Mouse (Mus musculus) erythroblast, embryonic 14.5 days (primary cell): ENCODE results near the gene Fblim1. TPM values are rescaled to one million over a fixed set of nuclear protein-coding genes. Genes with fewer than 3 reads are reported as not detected.

Experiments
- H3K27me3 ChIP-seq: 2 replicates; pipeline ENCODE4 v1.6.1; 2012; ENCODE audit warnings: inconsistent platforms; ENCODE audit not compliant: control insufficient read depth
- H3K36me3 ChIP-seq: 2 replicates; pipeline ENCODE4 v1.6.1; 2012; ENCODE audit warnings: mild to moderate bottlenecking, inconsistent platforms; ENCODE audit not compliant: control insufficient read depth
- H3K4me1 ChIP-seq: 2 replicates; pipeline ENCODE4 v1.6.1; 2012; ENCODE audit warnings: inconsistent platforms; ENCODE audit not compliant: control insufficient read depth
- H3K4me3 ChIP-seq: replicated peaks from 2 replicates; pipeline ENCODE3; 2012; ENCODE audit warnings: moderate library complexity, mild to moderate bottlenecking, inconsistent platforms
- H3K9me3 ChIP-seq: 2 replicates; pipeline ENCODE4 v1.6.1; 2012; ENCODE audit warnings: low read length, inconsistent platforms, mixed read lengths; ENCODE audit not compliant: control insufficient read depth
- GATA1 ChIP-seq: IDR thresholded peaks from 2 replicates; pipeline ENCODE4 v1.6.1; 2012; ENCODE audit warnings: low read length, inconsistent platforms, mixed read lengths
- TAL1 ChIP-seq: IDR thresholded peaks from 3 replicates; pipeline ENCODE4 v1.6.1; 2012; ENCODE audit warnings: low read length, inconsistent platforms, mixed read lengths
- polyA plus RNA-seq: library from polyadenylated mRNA; stranded (reverse); fragments of >175 nt; gene quantifications from 2 replicates; pipeline ENCODE4 v1.2.3, GENCODE M21; 2012

Fblim1 gene
- polyA plus RNA-seq, result 0.02 TPM in 2 replicates

GRCm38 (mm10) chr4:141605861-141606260 is at the start of gene Fblim1:
Fblim1 (minus strand) TSS chr4:141606096.
- no peaks in the 10 kb centered on the region for H3K36me3 ChIP-seq
- H3K4me3 ChIP-seq, result no peak within 1 kb of the TSS
- peaks cover 2% of the 10 kb centered on the region; the same call in 1 of the 2 replicates for H3K9me3 ChIP-seq
- H3K27me3 ChIP-seq, result peaks cover 8% of the 10 kb centered on the region
- H3K4me1 ChIP-seq, result no peaks in the 10 kb centered on the region
- TF ChIP-seq TAL1 (no peak), GATA1 (no peak)

DNA sequence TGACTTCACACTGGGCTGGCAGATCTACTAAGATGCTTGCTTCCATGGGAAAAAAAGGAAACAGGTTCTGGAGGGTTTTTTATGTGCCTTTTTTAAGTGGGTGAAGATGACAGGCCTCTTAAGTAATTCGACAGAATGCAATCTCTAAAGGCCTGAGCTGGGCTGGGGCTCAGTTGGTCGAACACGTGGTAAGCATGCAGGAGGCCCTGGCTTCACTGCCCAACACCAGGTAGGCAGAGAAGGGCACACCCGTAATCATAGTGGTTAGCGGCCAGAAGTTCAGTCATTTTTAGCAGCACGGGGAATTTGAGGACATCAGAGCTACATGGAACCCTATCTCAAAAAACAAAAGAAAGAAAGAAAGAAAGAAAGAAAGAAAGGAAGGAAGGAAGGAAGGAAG is 48.6 kb upstream of the Fblim1 start:
- no peaks in the 10 kb centered on the region for H3K9me3 ChIP-seq
- no peak overlapping the region for H3K4me3 ChIP-seq
- H3K4me1 ChIP-seq, result peaks cover 4% of the 10 kb centered on the region
- no peaks in the 10 kb centered on the region for H3K27me3 ChIP-seq
- TF ChIP-seq TAL1, result no peak
- TF ChIP-seq GATA1, result no peak
- H3K36me3 ChIP-seq, result peaks cover 30% of the 10 kb centered on the region

DNA sequence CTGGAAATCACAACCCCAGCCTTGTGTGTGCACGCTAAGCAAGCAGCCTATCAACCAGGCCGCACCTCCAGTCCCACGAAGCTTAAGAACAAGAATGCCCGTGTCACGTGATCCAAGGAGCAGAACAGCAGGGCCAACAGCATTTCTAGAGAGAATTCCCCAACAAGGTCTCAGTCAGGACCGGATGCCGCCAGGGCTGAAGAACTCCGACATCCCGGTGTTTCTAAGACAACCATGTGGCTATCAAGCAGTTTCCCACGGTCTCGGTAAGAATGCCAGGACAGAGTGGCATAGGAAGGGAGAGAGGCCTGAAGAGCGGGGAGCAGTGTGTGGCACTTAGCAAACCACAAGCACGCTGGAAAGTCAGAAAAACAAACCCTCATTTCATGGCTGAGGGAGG is 47.9 kb upstream of the Fblim1 start:
- TF ChIP-seq GATA1 (no peak), TAL1 (no peak)
- H3K4me3 ChIP-seq, result no peak overlapping the region
- peaks cover 27% of the 10 kb centered on the region for H3K36me3 ChIP-seq
- H3K4me1 ChIP-seq, result peaks cover 4% of the 10 kb centered on the region
- no peaks in the 10 kb centered on the region for H3K9me3 ChIP-seq
- no peaks in the 10 kb centered on the region for H3K27me3 ChIP-seq

- H3K27me3 ChIP-seq, result no peaks in the 10 kb centered on the region
- peaks cover 2% of the 10 kb centered on the region for H3K4me1 ChIP-seq
- no peaks in the 10 kb centered on the region for H3K9me3 ChIP-seq
- H3K36me3 ChIP-seq, result peaks cover 24% of the 10 kb centered on the region
- no peak for TF ChIP-seq GATA1
- no peak for TF ChIP-seq TAL1
- H3K4me3 ChIP-seq, result no peak overlapping the region
Observed at GRCm38 (mm10) chr4:141653044-141653443, 47.1 kb upstream of the Fblim1 start.

DNA sequence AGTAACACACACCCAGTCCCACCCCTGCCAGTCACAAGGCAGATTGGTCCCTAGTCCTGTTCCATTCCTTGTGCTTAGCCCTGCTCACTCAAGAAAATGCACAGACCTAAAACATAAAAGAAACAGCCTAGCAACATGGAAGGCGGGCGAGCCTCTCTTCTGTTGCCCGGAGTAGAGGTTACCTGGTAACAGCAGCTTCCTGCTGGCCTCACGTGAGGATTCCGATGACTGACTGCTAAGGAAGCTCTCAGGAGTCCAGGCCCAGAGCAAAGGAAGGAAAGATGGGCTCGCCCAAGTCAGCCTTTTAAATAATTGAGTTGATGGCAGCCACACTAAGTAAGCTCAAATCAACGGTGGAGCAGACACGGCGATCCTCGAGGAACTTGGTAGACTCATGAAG is 46.0 kb upstream of the Fblim1 start:
- Histone ChIP-seq H3K4me3 (no peak overlapping the region), H3K27me3 (no peaks in the 10 kb centered on the region), H3K9me3 (no peaks in the 10 kb centered on the region), H3K4me1 (peaks cover 2% of the 10 kb centered on the region), H3K36me3 (peaks cover 20% of the 10 kb centered on the region)
- no peak for TF ChIP-seq GATA1

- TF ChIP-seq GATA1 (no peak), TAL1 (no peak)
- peaks cover 22% of the 10 kb centered on the region for H3K36me3 ChIP-seq
- peaks cover 2% of the 10 kb centered on the region for H3K4me1 ChIP-seq
- no peaks in the 10 kb centered on the region for H3K27me3 ChIP-seq
- no peak overlapping the region for H3K4me3 ChIP-seq
- no peaks in the 10 kb centered on the region for H3K9me3 ChIP-seq
Observed at GRCm38 (mm10) chr4:141651286-141651685, 45.4 kb upstream of the Fblim1 start.

DNA sequence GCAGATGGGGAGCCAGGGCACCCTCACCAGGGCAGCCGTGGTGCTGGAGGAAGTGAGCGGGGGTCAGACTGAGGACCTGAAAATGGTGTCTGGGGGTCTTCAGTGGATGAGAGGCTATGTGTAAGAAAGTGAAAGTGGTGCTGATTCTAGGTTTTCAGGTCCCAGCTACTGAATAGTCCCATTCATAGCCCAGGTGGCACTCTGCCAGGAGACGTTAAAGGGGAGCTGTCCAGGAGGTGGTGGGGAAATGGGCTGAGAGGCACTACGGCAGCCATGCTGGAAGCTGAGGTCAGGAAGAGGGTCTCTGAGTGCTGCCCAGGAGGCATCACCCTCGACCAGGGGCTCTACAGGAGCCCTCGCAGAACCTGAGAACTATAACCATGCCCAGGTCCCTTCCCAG is 43.3 kb upstream of the Fblim1 start:
- no peaks in the 10 kb centered on the region for H3K27me3 ChIP-seq
- H3K9me3 ChIP-seq, result no peaks in the 10 kb centered on the region
- H3K4me1 ChIP-seq, result peaks cover 2% of the 10 kb centered on the region
- H3K36me3 ChIP-seq, result peaks cover 22% of the 10 kb centered on the region
- TF ChIP-seq TAL1 (no peak), GATA1 (no peak)
- H3K4me3 ChIP-seq, result no peak overlapping the region

DNA sequence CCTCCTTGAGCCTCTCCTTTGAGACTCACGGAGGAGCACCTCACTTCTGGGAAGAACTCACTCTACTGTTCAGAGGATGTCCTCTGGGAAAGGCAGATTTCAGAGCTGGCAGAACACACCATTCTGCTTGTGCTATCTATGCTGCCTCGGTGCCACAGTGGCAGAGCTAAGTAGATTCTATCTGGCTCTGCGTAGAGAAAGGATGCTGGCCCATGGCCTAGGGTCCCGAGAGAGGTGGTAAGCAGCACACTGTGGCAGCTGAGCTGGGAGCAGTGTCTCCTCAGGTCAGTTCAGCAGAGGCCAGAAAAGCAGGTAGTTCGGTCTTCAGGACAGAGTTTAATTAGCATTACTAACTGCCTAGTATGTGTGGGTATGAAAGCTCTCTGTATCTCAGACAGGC is 42.4 kb upstream of the Fblim1 start:
- Histone ChIP-seq H3K27me3 (no peaks in the 10 kb centered on the region), H3K4me3 (no peak overlapping the region), H3K9me3 (no peaks in the 10 kb centered on the region), H3K36me3 (peaks cover 15% of the 10 kb centered on the region), H3K4me1 (peaks cover 2% of the 10 kb centered on the region)
- TF ChIP-seq TAL1, result no peak
- TF ChIP-seq GATA1, result no peak

GRCm38 (mm10) chr4:141647187-141647586 is 41.3 kb upstream of the Fblim1 start:
- Histone ChIP-seq H3K9me3 (no peaks in the 10 kb centered on the region), H3K27me3 (no peaks in the 10 kb centered on the region), H3K4me3 (no peak overlapping the region), H3K4me1 (peaks cover 4% of the 10 kb centered on the region), H3K36me3 (peaks cover 15% of the 10 kb centered on the region)
- no peak for TF ChIP-seq TAL1
- no peak for TF ChIP-seq GATA1

GRCm38 (mm10) chr4:141645988-141646387 is 40.1 kb upstream of the Fblim1 start:
- peaks cover 19% of the 10 kb centered on the region for H3K36me3 ChIP-seq
- no peaks in the 10 kb centered on the region for H3K9me3 ChIP-seq
- no peak for TF ChIP-seq GATA1
- TF ChIP-seq TAL1, result no peak
- peaks cover 9% of the 10 kb centered on the region for H3K4me1 ChIP-seq
- H3K4me3 ChIP-seq, result no peak overlapping the region
- no peaks in the 10 kb centered on the region for H3K27me3 ChIP-seq
